Mouse (Mus musculus): ENCODE data around the gene Cep78.

Gene Cep78

GRCm38 (mm10) chr19:15965082-15965481 is 19.7 kb downstream of the Cep78 start:
- peak in 1 of 2 experiments; percentile 25 for DNase-seq

GRCm38 (mm10) chr19:15964533-15964932 is 20.3 kb downstream of the Cep78 start:
- peak; percentile 22 to 32 for DNase-seq

- no peak for DNase-seq
Observed at GRCm38 (mm10) chr19:15963011-15963695, 21.6 kb downstream of the Cep78 start.

- no peak for DNase-seq
Observed at GRCm38 (mm10) chr19:15962313-15962712, 22.5 kb downstream of the Cep78 start.

- DNase-seq, result no peak
Observed at GRCm38 (mm10) chr19:15950225-15950624, 34.6 kb downstream of the Cep78 start.

GRCm38 (mm10) chr19:15948867-15949266 is 35.9 kb downstream of the Cep78 start:
- no peak for DNase-seq

GRCm38 (mm10) chr19:15948426-15948825 is 36.4 kb downstream of the Cep78 start:
- no peak for DNase-seq

GRCm38 (mm10) chr19:15947237-15947636 is 37.6 kb downstream of the Cep78 start, which contains the start of gene Psat1:
Gene Psat1, minus strand, starts transcription at chr19:15947337.
- DNase-seq, result no peak

- DNase-seq, result no peak
Observed at GRCm38 (mm10) chr19:15946663-15947062, 38.1 kb downstream of the Cep78 start.

- DNase-seq, result no peak
Observed at GRCm38 (mm10) chr19:15943117-15943423, 41.7 kb downstream of the Cep78 start.

GRCm38 (mm10) chr19:15942421-15943116 is 42.2 kb downstream of the Cep78 start:
- DNase-seq, result no peak

- DNase-seq, result no peak
Observed at GRCm38 (mm10) chr19:15941399-15941798, 43.4 kb downstream of the Cep78 start.

- DNase-seq, result peak in 1 of 2 experiments; percentile 7
Observed at GRCm38 (mm10) chr19:15925719-15926045, 59.1 kb downstream of the Cep78 start.

- peak; percentile 70 to 72 for DNase-seq
Observed at GRCm38 (mm10) chr19:15924866-15925718, 59.7 kb downstream of the Cep78 start.

- DNase-seq, result peak; percentile 29 to 42
Observed at GRCm38 (mm10) chr19:15924181-15924865, 60.5 kb downstream of the Cep78 start.

- DNase-seq, result peak in 1 of 2 experiments; percentile 14
Observed at GRCm38 (mm10) chr19:15923426-15923825, 61.4 kb downstream of the Cep78 start.

- DNase-seq, result no peak
Observed at GRCm38 (mm10) chr19:15919336-15919735, 65.5 kb downstream of the Cep78 start.

- no peak for DNase-seq
Observed at GRCm38 (mm10) chr19:15918111-15918510, 66.7 kb downstream of the Cep78 start.

- DNase-seq, result no peak
Observed at GRCm38 (mm10) chr19:15913249-15913997, 71.4 kb downstream of the Cep78 start.

GRCm38 (mm10) chr19:15911441-15911840 is 73.3 kb downstream of the Cep78 start:
- DNase-seq, result no peak

GRCm38 (mm10) chr19:15910987-15911386 is 73.8 kb downstream of the Cep78 start:
- DNase-seq, result no peak

GRCm38 (mm10) chr19:15910488-15910887 is 74.3 kb downstream of the Cep78 start:
- no peak for DNase-seq

Data from spleen, adult 18-20 months (tissue).